Comparison of ENCODE assay signal across 8 mouse cellular contexts in genomic region chr12:112677943-112678554, GRCm38 (mm10). TPM values are rescaled to one million over a fixed set of nuclear protein-coding genes. Genes with fewer than 3 reads are reported as not detected.
A peak's percentile ranks its signal among the peaks of the same experiment; 100 is the strongest.
DNase-seq lines count a peak whose midpoint lies in the region; ATAC-seq and TF ChIP-seq lines count a peak whose summit lies in the region.

No protein-coding gene starts in this region.

- H3K4me1 ChIP-seq in heart, embryonic 13.5 days, result peaks cover 40% of the 10 kb centered on the region
- H3K4me1 ChIP-seq in MEL (ENCODE audit: control insufficient read depth in 1 of 2, insufficient read depth in 2 of 2, low read length in 2 of 2), result peaks cover 4 to 36% of the 10 kb centered on the region in 2 experiments
- peaks cover 72% of the 10 kb centered on the region for H3K4me1 ChIP-seq in midbrain, embryonic 10.5 days

- intact Hi-C loops in heart, postnatal 25 days (cut with DNase I), result no loop called here

- peak overlapping the region; percentile 87 for H3K9ac ChIP-seq in heart, embryonic 13.5 days
- peak overlapping the region; percentile 78 for H3K9ac ChIP-seq in MEL (ENCODE audit: control insufficient read depth, low read depth, low read length, poor library complexity, severe bottlenecking)

- H3K79me2 ChIP-seq in MEL (ENCODE audit: control insufficient read depth, insufficient read depth, low read length, poor library complexity), result peaks cover 17% of the 10 kb centered on the region

- TF ChIP-seq RAD21 in MEL (IDR thresholded peaks at IDR 0.05; ENCODE audit: low read depth, low read length), result no peak

- peaks cover 24% of the 10 kb centered on the region for H3K36me3 ChIP-seq in heart, embryonic 13.5 days
- H3K36me3 ChIP-seq in MEL (ENCODE audit: control insufficient read depth in 1 of 2, insufficient read depth in 2 of 2, low read length in 2 of 2), result peaks cover 0 to 11% of the 10 kb centered on the region in 2 experiments; a peak in 2 of 4 replicates
- peaks cover 18% of the 10 kb centered on the region for H3K36me3 ChIP-seq in midbrain, embryonic 10.5 days

- no peak for TF ChIP-seq CTCF in MEL (IDR thresholded peaks at IDR 0.05 in 2 of 3, conservative IDR thresholded peaks at IDR 0.05 in 1 of 3; ENCODE audit: control insufficient read depth in 1 of 3, insufficient read depth in 1 of 3, low read depth in 2 of 3, low read length in 3 of 3, poor library complexity in 1 of 3, severe bottlenecking in 1 of 3)

- no peaks in the 10 kb centered on the region for H3K9me3 ChIP-seq in heart, embryonic 13.5 days
- no peaks in the 10 kb centered on the region for H3K9me3 ChIP-seq in MEL (replicated peaks; ENCODE audit: insufficient read depth, low read length)
- H3K9me3 ChIP-seq in midbrain, embryonic 10.5 days (replicated peaks), result no peaks in the 10 kb centered on the region

- H3K27ac ChIP-seq in heart, embryonic 13.5 days (replicated peaks), result peak overlapping the region; percentile 74
- no peak overlapping the region for H3K27ac ChIP-seq in MEL (ENCODE audit: control insufficient read depth, low read depth, low read length)
- peak overlapping the region; percentile 86 for H3K27ac ChIP-seq in midbrain, embryonic 10.5 days (replicated peaks)

- DNase-seq in heart, postnatal 25 days (ENCODE audit: low spot score), result no peak
- DNase-seq in MEL (ENCODE audit: low read depth, low spot score), result no peak
- peak; percentile 17 for DNase-seq in heart, postnatal 4 days
- DNase-seq in midbrain, embryonic 10.5 days (ENCODE audit: low spot score), result no peak
- no peak for DNase-seq in left cerebral cortex, adult 18-20 months (ENCODE audit: low spot score in 2 of 2)
- DNase-seq in layer of hippocampus, adult 9-10 months (ENCODE audit: low spot score), result no peak
- DNase-seq in urinary bladder, postnatal 25 days (ENCODE audit: low spot score), result no peak

- no peak for ATAC-seq in heart, embryonic 13.5 days (ENCODE audit: extremely low read depth, insufficient number of reproducible peaks, low FRiP score, low TSS enrichment)

- peaks cover 36% of the 10 kb centered on the region for H3K27me3 ChIP-seq in heart, embryonic 13.5 days (replicated peaks)
- no peaks in the 10 kb centered on the region for H3K27me3 ChIP-seq in MEL (ENCODE audit: control insufficient read depth in 1 of 2, insufficient read depth in 2 of 2, low read length in 2 of 2)
- H3K27me3 ChIP-seq in midbrain, embryonic 10.5 days (ENCODE audit: low read depth, poor library complexity, severe bottlenecking), result peaks cover 71% of the 10 kb centered on the region

- peak overlapping the region; percentile 84 for H3K4me2 ChIP-seq in heart, embryonic 13.5 days

- TF ChIP-seq EP300 in MEL (IDR thresholded peaks at IDR 0.05; ENCODE audit: low read depth in 1 of 2, low read length in 2 of 2), result no peak

- WGBS in heart, embryonic 13.5 days, result 22% methylated on average over 19 of the region's 19 CpGs
- WGBS in midbrain, embryonic 10.5 days, result 22% methylated on average over 19 of the region's 19 CpGs

- TF ChIP-seq POLR2A in MEL (IDR thresholded peaks at IDR 0.05; ENCODE audit: control insufficient read depth in 1 of 2, insufficient read depth in 1 of 2, low read depth in 1 of 2, low read length in 2 of 2, poor library complexity in 1 of 2), result no peak

- peak overlapping the region; percentile 76 for H3K4me3 ChIP-seq in heart, embryonic 13.5 days
- H3K4me3 ChIP-seq in MEL (ENCODE audit: control insufficient read depth in 1 of 2, insufficient read depth in 1 of 2, low read depth in 2 of 2, low read length in 2 of 2), result peak overlapping the region; percentile 69 to 95; a peak in 3 of 4 replicates
- peak overlapping the region; percentile 70 for H3K4me3 ChIP-seq in midbrain, embryonic 10.5 days

TF ChIP-seq in MEL, 35 proteins besides CTCF, POLR2A, EP300 and RAD21:
- TF ChIP-seq JUND (IDR thresholded peaks at IDR 0.05; ENCODE audit: low read depth, low read length) (no peak), HCFC1 (IDR thresholded peaks at IDR 0.05; ENCODE audit: low read depth, low read length) (no peak), TBP (IDR thresholded peaks at IDR 0.05; ENCODE audit: low read depth, low read length) (no peak), SMC3 (IDR thresholded peaks at IDR 0.05; ENCODE audit: low read depth, low read length) (no peak), TAL1 (IDR thresholded peaks at IDR 0.05; ENCODE audit: low read length) (no peak), NRF1 (IDR thresholded peaks at IDR 0.05; ENCODE audit: insufficient read depth, low read depth, low read length, poor library complexity, severe bottlenecking) (no peak), UBTF (IDR thresholded peaks at IDR 0.05; ENCODE audit: borderline replicate concordance, insufficient read depth, low read depth, low read length) (no peak), MAX (IDR thresholded peaks at IDR 0.05; ENCODE audit: low read length) (no peak), GATA1 (IDR thresholded peaks at IDR 0.05; ENCODE audit: low read depth, low read length) (no peak), USF2 (IDR thresholded peaks at IDR 0.05; ENCODE audit: borderline replicate concordance in 1 of 2, insufficient read depth in 1 of 2, low read depth in 1 of 2, low read length in 2 of 2) (no peak), ZC3H11A (IDR thresholded peaks at IDR 0.05; ENCODE audit: low read depth, low read length) (no peak), TCF12 (IDR thresholded peaks at IDR 0.05; ENCODE audit: low read depth, low read length) (no peak)

RNA-seq across cellular contexts. Expression of gene Zbtb42, which starts 0.6 kb away (rescaled TPM):
- 5.8 and 6.2 TPM in 2 replicates for polyA plus RNA-seq in heart, embryonic 13.5 days (2015; fragmentation: Nextera tagmentation; extraction: Ambion mirVana)
- total RNA-seq in heart, postnatal 25 days (2021), result 1 to 10 TPM; 6.4 to 6.7 TPM
- 4.5 and 7.6 TPM in 2 replicates for total RNA-seq in MEL (2012; rRNA removed)
- 10 to 100 TPM in 1 of 2 experiments, not detected in 1; 11.4 TPM for polyA plus RNA-seq in MEL (2012; ENCODE audit: insufficient read depth in 1 of 2, insufficient read length in 2 of 2, low read depth in 1 of 2, low replicate concordance in 2 of 2, missing spikeins in 1 of 2)
- 10 to 100 TPM in 1 of 2 experiments, 1 to 10 TPM in 1; 10.0 to 10.1 TPM for total RNA-seq in heart, postnatal 4 days (2021)
- polyA plus RNA-seq in midbrain, embryonic 10.5 days (2016; fragmentation: Nextera tagmentation; extraction: Ambion mirVana), result 8.2 and 9.2 TPM in 2 replicates
- total RNA-seq in left cerebral cortex, adult 18-20 months (2021), result 1 to 10 TPM; 1.1 to 1.5 TPM

RNA-seq across cellular contexts. Expression of gene Akt1, which starts 3.4 kb away (rescaled TPM):
- 59.2 and 66.6 TPM in 2 replicates for polyA plus RNA-seq in heart, embryonic 13.5 days (2015; fragmentation: Nextera tagmentation; extraction: Ambion mirVana)
- total RNA-seq in heart, postnatal 25 days (2021), result 100 to 1,000 TPM; 206 to 215 TPM
- total RNA-seq in MEL (2012; rRNA removed), result 289 and 322 TPM in 2 replicates
- polyA plus RNA-seq in MEL (2012; ENCODE audit: insufficient read depth in 1 of 2, insufficient read length in 2 of 2, low read depth in 1 of 2, low replicate concordance in 2 of 2, missing spikeins in 1 of 2), result 100 to 1,000 TPM; 764 to 827 TPM
- total RNA-seq in heart, postnatal 4 days (2021), result 100 to 1,000 TPM; 352 to 392 TPM
- polyA plus RNA-seq in midbrain, embryonic 10.5 days (2016; fragmentation: Nextera tagmentation; extraction: Ambion mirVana), result 44.5 and 46.2 TPM in 2 replicates
- total RNA-seq in left cerebral cortex, adult 18-20 months (2021), result 100 to 1,000 TPM; 161 to 169 TPM

RNA-seq across cellular contexts. Expression of gene Siva1, which starts 33.6 kb away (rescaled TPM):
- polyA plus RNA-seq in heart, embryonic 13.5 days (2015; fragmentation: Nextera tagmentation; extraction: Ambion mirVana), result 129 and 149 TPM in 2 replicates
- total RNA-seq in heart, postnatal 25 days (2021), result 10 to 100 TPM; 29.5 to 35.7 TPM
- total RNA-seq in MEL (2012; rRNA removed), result 591 and 659 TPM in 2 replicates
- 100 to 1,000 TPM in 1 of 2 experiments, not detected in 1; 531 TPM for polyA plus RNA-seq in MEL (2012; ENCODE audit: insufficient read depth in 1 of 2, insufficient read length in 2 of 2, low read depth in 1 of 2, low replicate concordance in 2 of 2, missing spikeins in 1 of 2)
- 10 to 100 TPM; 39.9 to 43.2 TPM for total RNA-seq in heart, postnatal 4 days (2021)
- polyA plus RNA-seq in midbrain, embryonic 10.5 days (2016; fragmentation: Nextera tagmentation; extraction: Ambion mirVana), result 306 and 361 TPM in 2 replicates
- total RNA-seq in left cerebral cortex, adult 18-20 months (2021), result 10 to 100 TPM; 21.6 to 22.0 TPM

RNA-seq across cellular contexts. Expression of gene Cep170b, which starts 42.2 kb away (rescaled TPM):
- polyA plus RNA-seq in heart, embryonic 13.5 days (2015; fragmentation: Nextera tagmentation; extraction: Ambion mirVana), result 4.0 and 4.3 TPM in 2 replicates
- 1 to 10 TPM; 7.7 to 9.8 TPM for total RNA-seq in heart, postnatal 25 days (2021)
- total RNA-seq in MEL (2012; rRNA removed), result 40.0 and 49.7 TPM in 2 replicates
- 10 to 100 TPM in 1 of 2 experiments, not detected in 1; 64.0 TPM for polyA plus RNA-seq in MEL (2012; ENCODE audit: insufficient read depth in 1 of 2, insufficient read length in 2 of 2, low read depth in 1 of 2, low replicate concordance in 2 of 2, missing spikeins in 1 of 2)
- total RNA-seq in heart, postnatal 4 days (2021), result 10 to 100 TPM; 13.1 to 14.1 TPM
- polyA plus RNA-seq in midbrain, embryonic 10.5 days (2016; fragmentation: Nextera tagmentation; extraction: Ambion mirVana), result 3.3 and 4.3 TPM in 2 replicates
- total RNA-seq in left cerebral cortex, adult 18-20 months (2021), result 100 to 1,000 TPM; 267 to 284 TPM

RNA-seq across cellular contexts. Expression of gene Adssl1, which starts 58.2 kb away (rescaled TPM):
- polyA plus RNA-seq in heart, embryonic 13.5 days (2015; fragmentation: Nextera tagmentation; extraction: Ambion mirVana), result 69.3 and 83.9 TPM in 2 replicates
- 100 to 1,000 TPM; 147 TPM for total RNA-seq in heart, postnatal 25 days (2021)
- total RNA-seq in MEL (2012; rRNA removed), result 36.0 and 58.2 TPM in 2 replicates
- 10 to 100 TPM in 1 of 2 experiments, not detected in 1; 63.9 TPM for polyA plus RNA-seq in MEL (2012; ENCODE audit: insufficient read depth in 1 of 2, insufficient read length in 2 of 2, low read depth in 1 of 2, low replicate concordance in 2 of 2, missing spikeins in 1 of 2)
- total RNA-seq in heart, postnatal 4 days (2021), result 100 to 1,000 TPM; 135 to 137 TPM
- 2.9 and 3.4 TPM in 2 replicates for polyA plus RNA-seq in midbrain, embryonic 10.5 days (2016; fragmentation: Nextera tagmentation; extraction: Ambion mirVana)
- 10 to 100 TPM; 16.4 to 19.7 TPM for total RNA-seq in left cerebral cortex, adult 18-20 months (2021)

Comparison
In these comparisons a context has a peak if more than half of its experiments do, and no peak if none do; other contexts are left out.
1. RNA of gene Siva1, which starts 33.6 kb away (total RNA-seq): 591 to 659 TPM in MEL; 39.9 to 43.2 TPM in heart, postnatal 4 days, 29.5 to 35.7 TPM in heart, postnatal 25 days and 21.6 to 22.0 TPM in left cerebral cortex, adult 18-20 months; every median in the first group is over 10 times any median in the second.
2. Peak in every context shown above with its lines, with median percentiles within 50 percentile points of each other: H3K4me3 ChIP-seq.